ENCODE assay signal across 9 mouse cellular contexts in the genomic region with DNA sequence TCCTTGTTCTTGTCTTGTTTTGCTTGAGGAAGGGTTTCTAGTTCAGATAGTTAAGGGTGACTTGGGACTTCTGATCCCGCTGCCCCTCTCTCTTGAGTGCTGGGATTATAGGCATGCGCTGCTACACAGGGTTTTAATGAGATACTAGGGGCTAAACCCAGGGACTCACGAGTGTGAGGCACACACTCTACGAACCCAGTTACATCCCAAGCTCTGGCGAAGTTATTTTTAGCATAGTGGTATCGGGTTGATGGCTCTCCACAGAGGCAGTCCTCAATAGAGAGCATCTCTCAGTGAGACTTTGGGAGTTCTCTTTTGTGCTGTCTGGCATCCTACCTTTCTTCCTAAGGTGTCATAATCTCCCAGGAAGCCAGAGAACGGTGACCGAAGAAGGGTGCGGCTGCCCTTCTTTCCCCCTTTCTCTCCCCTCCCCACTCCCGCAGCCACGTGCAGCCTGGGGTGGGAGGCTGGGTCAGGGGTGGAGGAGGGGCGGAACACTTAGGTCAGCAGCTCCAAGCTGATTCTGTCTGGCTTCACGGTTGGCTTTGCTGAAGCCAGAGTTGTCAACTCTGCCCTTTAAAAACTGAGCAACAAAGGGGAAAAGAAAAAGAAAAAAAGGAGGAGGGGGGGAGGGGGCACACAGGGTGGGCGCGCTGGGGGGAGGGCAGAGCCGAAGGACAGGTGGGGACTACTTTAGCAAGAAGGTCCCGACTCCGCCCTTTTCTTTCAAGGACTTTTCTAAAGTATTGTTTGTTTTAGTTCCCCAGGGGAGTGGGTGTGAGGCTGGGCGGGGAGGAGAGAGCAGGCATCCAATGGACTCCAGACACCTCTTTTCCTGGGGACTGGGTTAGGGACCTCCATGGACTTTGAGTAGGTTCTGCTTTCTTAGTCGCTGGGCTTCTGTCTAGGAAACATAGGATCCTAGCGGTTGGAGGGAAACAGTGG.
DNase-seq lines count a peak whose midpoint lies in the region; ATAC-seq lines count a peak whose summit lies in the region.
"Had no signal": no experiment of that assay in that cellular context is flagged by ENCODE, and none has a peak within 500 bp of the region (broad histone marks: within the 10 kb centered on the region; RNA-seq: fewer than 3 reads in every experiment).

No protein-coding gene starts in this region.

- H3K4me3 ChIP-seq in embryonic facial prominence, embryonic 10.5 days, result peak overlapping the region; percentile 45
- no peak overlapping the region; the same call in 1 of the 2 replicates for H3K4me3 ChIP-seq in hindbrain, embryonic 16.5 days (ENCODE audit: low read length)
- H3K4me3 ChIP-seq in midbrain, embryonic 10.5 days, result peak overlapping the region; percentile 32

- 8% methylated on average over 21 of the region's 21 CpGs for WGBS in embryonic facial prominence, embryonic 10.5 days
- 11% methylated on average over 21 of the region's 21 CpGs for WGBS in hindbrain, embryonic 16.5 days
- 6% methylated on average over 21 of the region's 21 CpGs for WGBS in midbrain, embryonic 10.5 days

- peak; percentile 91 for DNase-seq in ES-CJ7 (ENCODE audit: low read depth, low spot score)
- peak; percentile 67 for DNase-seq in embryonic facial prominence, embryonic 10.5 days (ENCODE audit: low spot score)
- DNase-seq in midbrain, embryonic 10.5 days (ENCODE audit: low spot score), result peak; percentile 59
- no peak for DNase-seq in testis, postnatal 10 days (ENCODE audit: low spot score)
- no peak for DNase-seq in frontal cortex, postnatal 14 days (ENCODE audit: low spot score in 2 of 2)
- DNase-seq in adrenal gland, adult 8-10 months, result no peak
- no peak for DNase-seq in spleen, adult 18-20 months
- DNase-seq: adrenal gland, adult 2 months had no signal

- H3K9ac ChIP-seq in hindbrain, embryonic 16.5 days (ENCODE audit: low read depth, low read length), result peak overlapping the region; percentile 6; the same call in 1 of the 2 replicates

- no peaks in the 10 kb centered on the region for H3K36me3 ChIP-seq in embryonic facial prominence, embryonic 10.5 days (replicated peaks)
- H3K36me3 ChIP-seq in hindbrain, embryonic 16.5 days (ENCODE audit: control insufficient read depth, insufficient read depth, low read length), result no peaks in the 10 kb centered on the region
- H3K36me3 ChIP-seq in midbrain, embryonic 10.5 days, result no peaks in the 10 kb centered on the region

- peaks cover 35% of the 10 kb centered on the region for H3K4me1 ChIP-seq in embryonic facial prominence, embryonic 10.5 days
- peaks cover 10% of the 10 kb centered on the region for H3K4me1 ChIP-seq in hindbrain, embryonic 16.5 days (ENCODE audit: control insufficient read depth, insufficient read depth, low read depth, low read length)
- peaks cover 31% of the 10 kb centered on the region for H3K4me1 ChIP-seq in midbrain, embryonic 10.5 days

- peak overlapping the region; percentile 41 for H3K4me2 ChIP-seq in hindbrain, embryonic 16.5 days (ENCODE audit: low read length)

- no peak for ATAC-seq in hindbrain, embryonic 16.5 days

- no peaks in the 10 kb centered on the region for H3K27me3 ChIP-seq in embryonic facial prominence, embryonic 10.5 days (replicated peaks; ENCODE audit: low read depth, poor library complexity, severe bottlenecking)
- H3K27me3 ChIP-seq in hindbrain, embryonic 16.5 days (replicated peaks; ENCODE audit: control insufficient read depth, insufficient read depth, low read length), result no peaks in the 10 kb centered on the region; the same call in 1 of the 2 replicates
- H3K27me3 ChIP-seq in midbrain, embryonic 10.5 days (ENCODE audit: low read depth, poor library complexity, severe bottlenecking), result peaks cover 13% of the 10 kb centered on the region

- no peaks in the 10 kb centered on the region for H3K9me3 ChIP-seq in embryonic facial prominence, embryonic 10.5 days
- no peaks in the 10 kb centered on the region for H3K9me3 ChIP-seq in hindbrain, embryonic 16.5 days (ENCODE audit: control insufficient read depth, low read length)
- H3K9me3 ChIP-seq in midbrain, embryonic 10.5 days (replicated peaks), result no peaks in the 10 kb centered on the region

- H3K27ac ChIP-seq in embryonic facial prominence, embryonic 10.5 days (replicated peaks), result peak overlapping the region; percentile 80
- no peak overlapping the region for H3K27ac ChIP-seq in hindbrain, embryonic 16.5 days (ENCODE audit: low read depth, low read length)
- H3K27ac ChIP-seq in midbrain, embryonic 10.5 days (replicated peaks), result peak overlapping the region; percentile 80

Comparison
In these comparisons a context has a peak if more than half of its experiments do, and no peak if none do; other contexts are left out.
1. DNase-seq: peak in ES-CJ7 (single experiment), embryonic facial prominence, embryonic 10.5 days (single experiment) and midbrain, embryonic 10.5 days (single experiment); none in testis, postnatal 10 days (single experiment), frontal cortex, postnatal 14 days (0 of 2), adrenal gland, adult 8-10 months (single experiment) and spleen, adult 18-20 months (0 of 2).